9 mouse cellular contexts compared by ENCODE assay signal in genomic region chr10:42760329-42760728, GRCm38 (mm10). TPM values are rescaled to one million over a fixed set of nuclear protein-coding genes. Genes with fewer than 3 reads are reported as not detected.
A peak's percentile ranks its signal among the peaks of the same experiment; 100 is the strongest.
DNase-seq lines count a peak whose midpoint lies in the region; ATAC-seq and TF ChIP-seq lines count a peak whose summit lies in the region.
"Had no signal": no experiment of that assay in that cellular context is flagged by ENCODE, and none has a peak within 500 bp of the region (broad histone marks: within the 10 kb centered on the region; RNA-seq: fewer than 3 reads in every experiment).

No protein-coding gene starts in this region.

- no peaks in the 10 kb centered on the region for H3K36me3 ChIP-seq in myocyte (ENCODE audit: control insufficient read depth, insufficient read depth)
- H3K36me3 ChIP-seq: limb, embryonic 12.5 days had no signal

- intact Hi-C loops in gastrocnemius, postnatal 36 days (cut with DNase I) = no loop called here

- H3K79me2 ChIP-seq in myocyte (ENCODE audit: control insufficient read depth, insufficient read depth) = peaks cover 37% of the 10 kb centered on the region

- H3K4me3 ChIP-seq in myocyte = peak overlapping the region; percentile 70

- peak overlapping the region; percentile 71 for H3K4me2 ChIP-seq in myocyte (ENCODE audit: low read depth)

- DNase-seq in gastrocnemius, postnatal 10 days = peak; percentile 4
- DNase-seq in gastrocnemius, adult 18-20 months (ENCODE audit: low spot score) = no peak
- peak; percentile 24 to 35 for DNase-seq in right cerebral cortex, postnatal 10 days (ENCODE audit: low spot score in 2 of 2)
- DNase-seq in right cerebral cortex, postnatal 14 days = no peak
- peak; percentile 21 for DNase-seq in kidney, postnatal 10 days
- no peak for DNase-seq in gastrocnemius, postnatal 36 days

- no peak overlapping the region for H3ac ChIP-seq in myocyte (ENCODE audit: control insufficient read depth, insufficient read length)

- no peaks in the 10 kb centered on the region for H3K27me3 ChIP-seq in myocyte (ENCODE audit: control insufficient read depth, insufficient read depth, insufficient read length)
- H3K27me3 ChIP-seq: limb, embryonic 12.5 days had no signal

- no peak for TF ChIP-seq POLR2A in myocyte (IDR thresholded peaks at IDR 0.05; ENCODE audit: insufficient read length, low read depth)

- ATAC-seq in inflammation-experienced regulatory T-cells, adult 6 months = no peak

TF ChIP-seq in myocyte, 11 proteins besides CTCF, POLR2A, EP300 and RAD21:
- TF ChIP-seq TCF3 (IDR thresholded peaks at IDR 0.05; ENCODE audit: insufficient read length, low read depth) (no peak), POLR2AphosphoS2 (IDR thresholded peaks at IDR 0.05; ENCODE audit: insufficient read length, low read depth) (no peak), MAX (IDR thresholded peaks at IDR 0.05; ENCODE audit: low read depth) (no peak), MYOG (IDR thresholded peaks at IDR 0.05; ENCODE audit: control insufficient read depth in 1 of 3, insufficient read depth in 1 of 3, insufficient read length in 2 of 3, low read depth in 2 of 3) (no peak), SRF (IDR thresholded peaks at IDR 0.05; ENCODE audit: control insufficient read depth, insufficient read length, low read depth) (no peak), MYOD1 (IDR thresholded peaks at IDR 0.05; ENCODE audit: control insufficient read depth in 1 of 3, insufficient read length in 2 of 3, low read depth in 2 of 3) (no peak), E2F4 (IDR thresholded peaks at IDR 0.05; ENCODE audit: insufficient read depth) (no peak), REST (IDR thresholded peaks at IDR 0.05; ENCODE audit: insufficient read depth, insufficient read length) (no peak), TCF12 (IDR thresholded peaks at IDR 0.05; ENCODE audit: insufficient read depth, poor library complexity, severe bottlenecking) (no peak), USF1 (IDR thresholded peaks at IDR 0.05; ENCODE audit: low read depth) (no peak), CEBPB (IDR thresholded peaks at IDR 0.05; ENCODE audit: insufficient read depth, poor library complexity, severe bottlenecking) (no peak)
TF ChIP-seq in myocyte: peak in this region for 0.

RNA-seq across cellular contexts. Expression of gene Sec63, which starts 1.0 kb away (rescaled TPM):
- 10 to 100 TPM; 24.1 to 31.7 TPM for total RNA-seq in gastrocnemius, postnatal 10 days (2021)
- 10 to 100 TPM; 26.9 to 27.7 TPM for total RNA-seq in gastrocnemius, adult 18-20 months (2021)
- 22.7 TPM for polyA plus RNA-seq in myocyte (2012; fragmentation: generic; extraction: Trizol)
- polyA plus RNA-seq in inflammation-experienced regulatory T-cells, adult 6 months (2017; shearing (Covaris generic)) = 10 to 100 TPM; 11.8 to 23.6 (median 20.0) TPM
- total RNA-seq in gastrocnemius, postnatal 36 days (2021) = 10 to 100 TPM; 19.0 to 19.8 TPM

Comparison
In these comparisons a context has a peak if more than half of its experiments do, and no peak if none do; other contexts are left out.
1. DNase-seq: peak in gastrocnemius, postnatal 10 days (single experiment), right cerebral cortex, postnatal 10 days (2 of 2) and kidney, postnatal 10 days (single experiment); none in gastrocnemius, adult 18-20 months (single experiment), right cerebral cortex, postnatal 14 days (single experiment) and gastrocnemius, postnatal 36 days (0 of 2).